Mouse (Mus musculus) spleen, postnatal 36 days (tissue): Measurements from ENCODE around the gene Mei1.
A peak's percentile ranks its signal among the peaks of the same experiment; 100 is the strongest.

Experiments
- DNase-seq, 2 experiments: peaks; one replicate each; pipeline ENCODE4 v3.0.0; 2022; ENCODE audit warnings: low spot score in 2 of 2, mixed read lengths in 1 of 2

Gene Mei1

DNA sequence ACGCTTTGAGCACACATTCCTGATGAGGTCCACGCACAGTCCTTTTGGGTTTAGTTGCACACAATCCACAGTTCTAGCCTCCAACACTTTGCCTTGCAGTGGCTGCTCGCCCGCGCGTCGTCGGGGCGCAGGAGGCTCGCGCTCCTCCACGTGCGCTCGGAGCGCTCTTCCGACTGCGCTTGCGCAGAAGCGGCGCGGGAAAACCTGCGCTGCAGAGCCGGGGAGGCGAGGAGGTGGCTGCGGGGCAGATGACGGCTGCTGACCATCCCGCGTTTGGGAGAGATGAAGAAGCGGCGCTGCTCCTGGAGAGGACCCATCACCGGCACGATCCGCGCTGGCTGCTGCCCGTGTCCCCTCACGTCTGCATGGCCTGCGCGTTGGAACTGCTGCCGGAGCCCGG is at the start of gene Mei1:
Gene Mei1, plus strand, starts transcription at position 99 of the 400 bp plus-strand sequence.
- no peak for DNase-seq

DNA sequence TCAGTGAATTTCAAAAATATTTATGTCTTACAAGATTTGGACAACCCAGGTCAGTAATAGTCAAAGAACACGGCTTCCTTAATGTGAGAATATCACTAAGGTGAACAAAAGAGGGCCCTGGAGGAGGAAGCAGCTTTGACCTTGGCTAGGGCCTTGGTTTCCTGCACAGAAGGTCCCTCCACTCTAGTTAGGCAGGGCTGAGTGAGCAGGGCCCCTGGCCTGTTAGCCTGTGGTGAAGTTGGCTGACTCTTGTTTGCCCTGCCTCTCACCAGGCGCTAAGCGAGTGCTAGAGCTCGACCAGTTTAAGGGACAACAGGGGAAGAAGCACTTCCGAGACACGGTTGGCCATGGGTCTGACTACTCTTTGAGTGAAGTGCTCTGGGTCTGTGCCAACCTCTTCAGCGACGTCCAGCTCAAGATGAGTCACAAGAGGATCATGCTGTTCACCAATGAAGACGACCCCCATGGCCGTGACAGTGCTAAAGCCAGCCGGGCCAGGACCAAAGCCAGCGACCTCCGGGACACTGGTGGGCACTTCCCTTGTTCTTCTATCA is 47.2 kb upstream of the Mei1 start:
- DNase-seq, result no peak

DNA sequence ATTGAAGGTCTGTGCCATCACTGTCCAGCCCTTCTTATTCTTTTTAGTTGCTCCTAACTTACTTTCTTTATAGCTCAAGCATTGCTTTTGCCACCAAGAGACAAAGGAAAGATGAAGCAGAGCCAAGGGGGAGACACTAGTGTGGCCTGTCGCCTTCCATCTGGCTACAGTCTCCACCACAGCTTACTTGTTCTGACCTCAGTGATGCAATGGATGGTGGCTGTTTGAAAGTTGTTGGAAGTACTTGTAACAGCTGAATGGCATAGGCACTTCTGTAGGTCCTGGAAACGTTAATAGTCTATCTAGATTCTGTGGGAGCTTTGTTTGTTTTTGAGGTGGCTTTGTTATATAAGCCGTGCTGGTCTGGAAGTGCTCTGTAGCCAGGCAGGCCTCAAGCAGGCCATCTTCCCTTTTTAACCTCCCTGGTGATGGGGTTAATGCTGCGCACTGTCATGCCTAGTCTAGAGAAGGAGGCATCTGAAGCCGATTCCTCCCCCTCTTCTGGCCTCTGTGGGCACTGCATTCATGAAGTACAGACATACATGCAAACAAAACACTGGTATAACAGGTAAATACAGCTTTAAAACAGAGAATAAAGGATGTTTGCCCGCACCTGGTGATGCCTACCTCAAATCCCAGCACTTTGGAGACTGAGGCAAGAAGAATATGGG is 45.7 kb upstream of the Mei1 start:
- DNase-seq, result no peak

DNA sequence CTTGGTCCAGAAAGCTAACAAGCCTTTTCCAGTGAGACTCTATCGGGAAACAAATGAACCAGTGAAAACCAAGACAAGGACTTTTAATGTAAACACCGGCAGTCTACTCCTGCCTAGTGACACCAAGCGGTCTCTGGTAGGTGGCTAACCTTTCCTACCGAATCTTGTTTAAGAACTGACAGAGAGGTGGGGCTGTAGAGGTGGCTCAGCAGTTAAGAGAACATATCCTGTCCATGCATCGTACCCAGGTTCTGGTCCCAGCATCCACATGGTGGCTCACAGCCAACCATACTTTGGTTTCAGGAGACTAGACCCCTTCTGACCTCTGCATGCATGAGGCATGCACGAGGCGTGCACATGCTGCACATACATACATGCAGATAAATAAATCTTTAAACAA is 42.5 kb upstream of the Mei1 start:
- DNase-seq, result no peak

DNA sequence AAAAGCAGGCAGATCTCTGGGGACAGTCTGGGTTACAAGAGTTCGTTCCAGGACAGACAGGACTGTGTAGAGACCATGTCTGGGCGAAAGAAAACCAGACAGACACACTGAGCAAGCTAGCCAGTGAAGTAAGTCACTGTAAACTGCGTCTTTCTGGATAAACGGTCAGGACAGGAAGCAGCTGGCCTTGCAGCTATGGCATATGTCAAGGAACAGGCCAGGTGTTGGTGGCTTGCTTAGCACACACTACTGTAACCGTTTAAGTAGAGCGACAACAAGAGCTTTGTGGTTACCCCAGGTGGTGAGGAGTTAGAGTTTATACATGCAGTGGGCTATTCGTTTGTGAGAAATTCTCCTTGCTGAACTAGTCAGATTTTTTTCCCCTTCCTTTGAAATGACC is 42.1 kb upstream of the Mei1 start:
- peak; percentile 52 to 58 for DNase-seq

DNA sequence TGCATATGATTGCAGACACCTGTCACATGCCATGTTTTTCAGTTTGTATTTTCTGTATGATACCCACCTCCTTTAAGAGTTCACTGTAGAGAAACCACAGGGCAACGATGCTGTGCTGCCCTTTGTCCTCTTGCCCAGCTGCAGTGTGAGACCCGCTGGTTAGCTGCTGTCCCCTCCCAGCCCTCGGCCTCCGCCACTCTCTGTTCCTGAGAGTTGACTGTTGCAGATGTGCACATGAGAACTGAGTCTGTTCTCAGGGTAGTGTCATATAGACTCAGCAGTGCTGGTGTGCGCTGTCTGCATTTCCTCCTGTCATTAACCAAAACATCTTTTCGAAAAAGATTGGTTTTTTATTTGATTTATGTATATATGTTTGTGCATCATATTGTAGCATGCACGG is 37.4 kb upstream of the Mei1 start:
- no peak for DNase-seq

DNA sequence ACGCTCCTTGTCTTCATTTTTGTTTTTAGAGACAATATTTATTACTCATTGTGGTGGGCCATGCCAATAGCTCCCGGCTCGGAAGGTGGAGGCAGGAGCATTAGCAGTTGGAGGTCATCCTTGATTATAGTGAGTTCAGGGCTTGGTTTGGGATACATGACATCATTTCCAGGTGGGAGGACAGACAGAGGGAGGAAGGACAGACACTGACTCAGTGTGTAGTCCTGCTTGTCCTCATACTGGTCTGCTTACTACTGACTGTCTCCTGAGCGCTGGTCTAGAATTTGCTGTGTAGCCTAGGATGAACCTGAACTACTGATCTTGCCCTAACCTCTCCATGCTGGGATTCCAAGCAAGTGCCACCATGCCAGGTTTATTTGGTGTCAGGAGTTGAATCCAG is 36.0 kb upstream of the Mei1 start, which contains the start of gene Desi1:
Gene Desi1, minus strand, starts transcription at position 101 of the 400 bp plus-strand sequence.
- no peak for DNase-seq

DNA sequence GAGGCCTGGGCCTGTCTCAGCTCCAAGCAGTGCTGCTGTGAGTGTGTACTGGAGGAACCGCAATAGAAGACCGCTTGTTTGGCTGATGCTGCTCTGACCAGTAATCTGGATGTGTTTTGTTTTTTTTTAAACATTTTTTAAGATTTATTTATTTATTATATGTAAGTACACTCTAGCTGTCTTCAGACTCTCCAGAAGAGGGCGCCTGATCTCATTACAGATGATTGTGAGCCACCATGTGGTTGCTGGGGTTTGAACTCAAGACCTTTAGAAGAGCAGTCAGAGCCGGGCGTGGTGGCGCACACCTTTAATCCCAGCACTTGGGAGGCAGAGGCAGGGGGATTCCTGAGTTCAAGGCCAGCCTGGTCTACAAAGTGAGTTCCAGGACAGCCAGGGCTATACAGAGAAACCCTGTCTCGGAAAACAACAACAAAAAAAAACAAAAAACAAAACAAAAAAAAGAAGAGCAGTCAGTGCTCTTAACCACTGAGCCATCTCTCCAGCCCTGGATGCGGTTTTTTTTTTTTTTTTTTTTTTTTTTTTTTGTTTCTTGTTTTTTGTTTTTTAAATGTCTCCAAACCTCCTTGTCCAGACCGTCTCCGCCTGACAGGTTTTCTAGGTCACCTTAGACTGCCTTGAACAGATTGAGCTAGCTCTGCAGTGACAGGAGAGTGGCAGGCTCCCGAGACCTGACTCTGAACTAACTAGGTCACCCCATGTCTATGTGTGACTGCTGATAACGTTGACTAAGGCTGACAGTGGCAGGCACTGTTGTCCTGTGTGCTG is 33.7 kb upstream of the Mei1 start:
- DNase-seq, result peak in 1 of 2 experiments; percentile 38

DNA sequence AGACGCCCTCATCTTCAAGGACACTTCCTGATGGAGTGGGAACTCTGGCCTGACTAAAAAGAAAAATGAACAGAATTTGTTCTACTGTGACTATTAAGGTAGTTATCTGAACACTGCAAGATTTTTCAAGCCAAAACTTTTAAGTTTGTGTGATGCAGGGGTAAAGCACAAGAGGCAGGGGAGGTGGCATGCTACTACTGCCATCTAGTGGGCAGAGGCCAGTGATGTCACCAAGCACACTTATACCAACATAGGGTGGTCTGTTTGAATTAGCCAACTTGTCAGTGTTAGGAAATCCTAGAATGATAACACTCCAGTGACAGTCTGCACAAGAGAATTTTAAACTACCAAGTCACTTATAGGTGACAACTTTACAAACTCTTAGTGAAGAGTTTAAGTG is 29.1 kb upstream of the Mei1 start:
- peak in 1 of 2 experiments; percentile 35 for DNase-seq

DNA sequence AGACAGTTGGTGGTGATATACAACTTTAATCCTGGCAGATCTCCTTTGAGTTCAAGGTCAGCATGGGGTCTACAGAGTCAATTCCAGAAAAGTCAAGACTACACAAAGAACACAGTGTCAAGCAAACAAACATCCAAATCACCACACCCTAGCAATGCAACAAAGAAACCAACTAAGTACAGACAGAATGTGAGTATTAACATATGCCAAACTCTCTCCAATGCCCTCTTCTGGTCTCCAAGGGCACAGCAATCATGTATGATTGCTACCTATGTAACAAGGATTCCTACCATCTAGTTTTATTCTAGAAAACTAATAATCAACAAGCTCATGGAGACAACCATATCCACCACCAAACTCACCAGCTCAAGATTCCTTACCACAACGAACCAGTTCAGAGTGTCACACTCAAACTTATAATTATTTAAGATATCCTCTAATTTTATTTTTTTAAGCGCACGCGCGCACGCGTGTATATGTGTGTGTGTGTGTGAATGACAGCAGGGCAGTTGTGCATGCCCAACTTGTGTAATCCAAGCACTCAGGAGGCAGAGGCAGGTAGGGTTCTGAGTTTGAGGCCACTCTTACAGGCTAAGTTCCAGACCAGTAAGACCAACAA is 25.5 kb upstream of the Mei1 start:
- no peak for DNase-seq

DNA sequence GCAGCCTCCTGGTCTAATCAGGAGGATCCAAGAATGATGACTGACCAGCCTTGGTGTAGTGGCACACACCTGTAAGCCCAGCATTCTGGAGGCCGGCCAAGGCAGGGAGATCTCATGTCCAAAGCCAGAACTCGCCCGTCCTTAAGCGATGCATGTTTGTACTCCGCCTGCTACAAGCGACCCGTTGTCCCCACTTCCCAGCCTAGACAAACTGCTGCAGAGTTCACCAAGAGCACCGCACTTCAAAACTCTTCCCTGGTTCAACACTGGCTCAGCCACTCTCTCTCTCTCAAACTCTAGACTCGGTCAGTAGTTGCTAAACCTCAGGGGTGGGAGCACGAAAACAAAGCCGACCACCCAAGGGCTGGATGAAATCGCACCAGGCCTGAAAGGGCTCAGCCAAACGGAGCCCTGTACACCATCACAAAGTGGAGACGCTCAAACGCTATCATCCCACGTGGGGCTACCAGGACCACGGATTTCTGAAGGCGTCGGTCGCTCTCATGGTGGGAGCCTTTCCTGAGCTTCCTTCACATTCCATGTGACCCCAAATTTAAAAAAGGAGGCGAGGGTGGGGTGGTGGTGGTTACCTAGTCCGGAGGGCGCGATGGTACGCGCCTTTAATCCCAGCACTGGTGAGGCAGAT is 23.4 kb upstream of the Mei1 start:
- no peak for DNase-seq

DNA sequence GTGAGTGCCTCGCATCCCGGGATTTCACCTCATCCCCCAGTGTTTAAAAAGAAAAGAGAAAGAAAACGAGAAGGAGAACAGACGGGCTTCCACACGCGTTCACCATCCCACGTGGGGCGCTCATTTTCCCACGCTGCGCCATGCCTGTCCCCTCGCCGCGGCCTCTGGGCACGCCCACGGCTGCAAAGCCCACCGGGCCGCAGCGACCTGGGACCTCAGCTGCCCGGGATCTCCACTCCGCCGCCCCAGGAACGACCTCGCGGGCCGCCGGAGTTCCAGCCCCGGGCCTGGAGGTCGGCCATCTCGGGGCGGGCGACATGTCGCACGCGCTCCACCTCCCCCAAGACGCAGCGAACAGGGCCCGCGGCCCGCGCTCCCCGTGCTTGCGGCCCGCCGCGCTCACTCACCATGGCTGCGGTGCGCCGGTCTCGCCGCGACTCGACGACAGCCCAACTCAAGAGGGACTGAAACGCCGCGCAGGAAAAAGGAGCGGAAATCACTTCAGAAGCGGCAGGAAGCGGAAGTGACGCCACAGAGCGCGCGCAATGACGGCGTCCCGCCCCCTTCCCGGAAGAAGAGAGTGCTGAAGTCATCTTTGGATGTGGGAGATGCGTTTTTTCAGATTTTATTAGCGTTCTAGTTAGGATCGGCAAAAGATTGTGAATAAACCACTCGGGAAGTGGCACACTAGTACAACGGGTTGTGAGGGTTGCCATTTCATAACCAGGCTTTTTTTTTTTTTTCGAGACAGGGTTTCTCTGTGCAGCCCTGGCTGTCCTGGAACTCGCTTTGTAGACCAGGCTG is 22.5 kb upstream of the Mei1 start, which contains the start of gene Snu13:
Gene Snu13, minus strand, starts transcription at position 519 of the 804 bp plus-strand sequence.
- DNase-seq, result peak; percentile 89 to 90

DNA sequence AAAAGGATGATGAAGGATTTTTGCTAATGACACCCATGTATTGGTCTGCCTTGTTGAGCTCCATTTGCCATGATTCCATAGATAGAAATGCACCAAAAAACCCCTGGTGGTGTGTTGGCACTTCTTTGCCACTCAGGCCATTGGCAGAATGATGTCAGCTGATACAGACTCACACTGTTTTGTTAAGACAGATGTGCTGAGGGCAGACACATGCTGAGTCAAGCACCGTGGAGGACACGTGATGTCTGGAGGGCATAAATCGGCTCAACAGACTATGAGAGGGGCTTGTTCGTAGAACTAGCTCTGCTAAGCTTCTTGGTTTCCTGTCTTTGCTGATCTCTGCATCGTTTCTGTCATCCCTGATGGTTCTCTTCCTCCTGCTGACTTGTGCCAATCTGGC is 17.3 kb upstream of the Mei1 start:
- DNase-seq, result no peak

DNA sequence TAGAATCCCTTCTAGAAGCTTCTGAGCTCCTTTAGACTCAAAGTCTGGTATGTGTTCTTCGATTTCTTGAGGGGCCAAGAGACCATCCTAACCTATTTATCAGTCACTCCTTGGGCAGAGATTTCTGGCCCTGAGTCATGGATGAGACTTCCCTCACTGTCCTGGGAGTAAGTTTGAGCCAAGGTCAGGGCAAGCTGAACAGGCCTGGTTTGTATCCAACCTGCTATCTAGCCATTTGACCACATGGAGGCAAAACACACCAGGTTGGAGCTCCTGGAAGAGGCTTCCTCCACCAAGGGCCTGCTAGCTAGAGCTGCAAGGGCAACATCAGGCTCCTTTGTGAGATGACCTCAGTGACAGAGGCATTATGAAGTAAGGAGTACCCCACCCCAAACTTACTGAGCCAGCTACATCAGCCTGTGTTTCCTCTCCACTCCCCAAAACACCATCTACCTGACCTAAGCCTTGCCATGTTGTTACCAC is 11.0 kb upstream of the Mei1 start, which contains the start of gene 4930407I10Rik:
Gene 4930407I10Rik, plus strand, starts transcription at position 433 of the 483 bp plus-strand sequence.
- DNase-seq, result no peak

DNA sequence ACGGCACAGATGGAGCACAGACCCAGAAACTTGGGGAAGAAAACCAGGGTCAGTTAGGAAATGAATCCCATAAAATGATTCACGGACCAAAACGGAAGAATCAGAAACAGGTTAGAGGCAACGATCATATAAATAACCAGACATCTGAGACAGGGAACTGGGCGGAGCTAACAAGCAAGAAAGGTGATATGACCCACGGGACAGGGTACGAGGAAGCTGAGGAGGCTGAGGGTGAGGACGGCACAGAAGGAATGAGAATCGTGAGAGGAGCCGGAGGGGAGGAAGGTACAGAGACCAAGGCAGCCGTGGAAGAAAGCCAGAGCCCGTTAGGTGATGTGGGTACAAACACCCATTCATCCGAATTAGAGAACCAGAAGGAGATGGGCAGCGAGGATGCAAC is 5.9 kb upstream of the Mei1 start:
- DNase-seq, result no peak

DNA sequence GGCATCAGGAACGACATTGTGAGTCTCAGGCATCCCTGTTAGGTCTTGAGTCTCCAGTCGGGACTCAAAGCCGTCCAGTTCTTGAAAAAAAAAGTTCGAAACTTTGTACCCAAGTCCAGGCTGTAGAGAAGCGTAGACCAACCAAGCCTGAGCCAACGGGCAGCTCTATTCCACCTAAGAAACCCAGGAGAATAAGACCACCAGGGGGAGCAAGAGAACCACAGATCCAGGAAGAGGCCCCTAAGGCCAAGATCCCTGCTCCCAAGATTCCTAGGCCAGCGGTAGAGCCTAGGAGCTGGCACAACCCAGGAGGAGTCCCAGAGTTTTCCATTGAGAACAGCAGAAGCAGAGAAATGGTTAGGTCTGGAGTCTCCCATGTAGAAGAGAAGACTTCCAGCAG is 4.3 kb upstream of the Mei1 start:
- DNase-seq, result peak; percentile 43 to 55

DNA sequence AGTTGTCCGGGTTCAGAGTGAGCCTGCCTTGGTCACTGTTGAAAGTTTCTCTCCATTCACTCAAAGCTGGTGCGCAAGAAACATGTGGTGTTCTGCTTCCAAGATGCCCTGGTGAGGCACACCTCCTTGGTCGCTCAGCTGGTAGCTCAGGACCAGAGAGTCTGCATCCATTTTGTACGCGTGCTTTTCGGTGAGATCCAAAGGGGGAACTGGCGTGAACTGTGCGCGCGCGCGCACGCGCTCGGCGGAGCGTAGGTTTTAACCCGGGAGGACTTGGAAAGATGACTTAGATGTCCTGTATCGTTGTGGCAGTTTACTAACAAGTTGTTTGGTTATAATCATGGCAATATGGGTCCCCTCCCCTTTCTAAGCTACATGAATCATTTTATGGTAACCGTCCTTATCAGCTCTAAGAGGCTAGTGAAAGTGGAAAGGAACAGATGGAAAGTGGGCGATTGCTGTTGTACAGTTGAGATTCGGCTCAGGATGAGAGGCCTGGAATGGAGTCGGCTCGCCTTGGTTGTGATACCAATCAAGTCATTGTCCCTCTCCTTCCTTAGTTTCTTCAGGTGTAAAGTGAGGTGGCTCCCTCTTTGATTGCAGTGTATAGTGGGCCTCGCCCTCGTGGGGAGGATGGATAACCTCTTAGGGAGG is 2.1 kb downstream of the Mei1 start:
- DNase-seq, result no peak

DNA sequence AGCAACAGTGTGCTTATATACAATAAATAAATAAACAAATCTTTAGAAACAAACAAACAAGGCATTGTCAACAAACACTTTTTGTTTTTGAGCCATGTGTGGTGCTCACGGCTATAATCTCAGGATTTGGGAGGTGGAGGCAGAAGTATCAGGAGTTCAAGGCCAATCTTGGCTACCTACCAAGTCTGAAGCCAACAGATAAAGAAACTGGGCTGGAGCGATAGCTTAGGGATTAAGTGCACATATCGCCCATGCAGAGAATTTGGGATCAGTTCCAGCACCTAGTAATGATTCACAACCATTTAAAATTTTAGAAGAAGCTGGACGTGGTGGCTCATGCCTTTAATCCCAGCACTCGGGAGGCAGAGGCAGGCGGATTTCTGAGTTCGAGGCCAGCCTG is 3.7 kb downstream of the Mei1 start:
- no peak for DNase-seq

DNA sequence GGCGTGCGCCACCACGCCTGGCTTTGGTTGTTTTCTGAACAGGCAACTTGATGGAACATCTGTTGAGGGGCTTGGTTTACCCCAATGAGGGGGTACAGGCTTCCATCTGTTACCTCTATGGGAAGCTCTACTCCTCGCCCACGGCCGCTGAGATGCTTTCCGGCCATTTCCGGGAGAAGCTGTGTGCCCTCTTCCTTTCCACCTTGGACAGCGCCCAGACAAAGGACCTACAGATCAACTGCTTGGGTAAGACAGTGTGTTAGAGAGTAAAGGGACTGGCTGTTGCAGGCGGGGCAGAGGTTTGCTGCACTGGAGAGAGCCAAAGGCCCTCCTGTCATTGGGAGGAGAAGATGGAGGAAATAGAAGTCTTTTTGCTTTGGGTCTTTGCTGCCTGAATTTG is 10.1 kb downstream of the Mei1 start:
- no peak for DNase-seq

DNA sequence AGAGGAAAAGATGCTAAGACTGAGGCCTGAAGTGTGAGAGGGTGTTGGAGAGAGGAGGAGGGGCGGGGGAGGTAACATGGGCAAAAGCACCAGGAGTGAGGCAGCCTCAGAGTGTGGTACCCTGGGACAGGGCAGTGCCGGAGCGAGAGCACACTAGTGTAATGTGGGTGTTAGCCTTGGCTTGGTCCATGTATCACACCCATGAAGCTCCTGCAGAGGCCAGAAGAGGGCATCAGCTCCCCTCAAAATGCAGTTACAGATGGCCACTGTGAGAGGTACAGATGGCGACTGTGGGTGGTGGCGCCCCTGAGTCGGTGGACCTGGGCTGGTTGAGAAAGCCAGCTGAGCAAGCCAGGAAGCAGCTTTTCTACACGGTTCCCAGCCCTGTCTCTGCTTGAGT is 11.4 kb downstream of the Mei1 start:
- peak; percentile 34 to 40 for DNase-seq
